Mouse (Mus musculus) heart, postnatal 14 days (tissue): ENCODE data around the gene Gatc. TPM values are rescaled to one million over a fixed set of nuclear protein-coding genes. Genes with fewer than 3 reads are reported as not detected.
"Not testable (repeated sequence)": the region's sequence is repeated elsewhere in the genome, so short reads cannot be mapped to it uniquely, and the experiment has no call there.

Experiments
- DNase-seq, 2 experiments: peaks; one replicate each; pipeline ENCODE4 v3.0.0; 2021 to 2022
- intact Hi-C: fragments of 180-260 bp; cut with DNase I; formaldehyde crosslinking; loops from one replicate; pipeline ENCODE4 v1.15.1; 2025
- total RNA-seq, 2 experiments: library from RNA; stranded (reverse); gene quantifications; 2 replicates each; pipeline ENCODE4 v1.2.3; 2021

Gatc gene
- total RNA-seq, 2 experiments from 2014 or later = 16.0 to 17.0 TPM

DNA sequence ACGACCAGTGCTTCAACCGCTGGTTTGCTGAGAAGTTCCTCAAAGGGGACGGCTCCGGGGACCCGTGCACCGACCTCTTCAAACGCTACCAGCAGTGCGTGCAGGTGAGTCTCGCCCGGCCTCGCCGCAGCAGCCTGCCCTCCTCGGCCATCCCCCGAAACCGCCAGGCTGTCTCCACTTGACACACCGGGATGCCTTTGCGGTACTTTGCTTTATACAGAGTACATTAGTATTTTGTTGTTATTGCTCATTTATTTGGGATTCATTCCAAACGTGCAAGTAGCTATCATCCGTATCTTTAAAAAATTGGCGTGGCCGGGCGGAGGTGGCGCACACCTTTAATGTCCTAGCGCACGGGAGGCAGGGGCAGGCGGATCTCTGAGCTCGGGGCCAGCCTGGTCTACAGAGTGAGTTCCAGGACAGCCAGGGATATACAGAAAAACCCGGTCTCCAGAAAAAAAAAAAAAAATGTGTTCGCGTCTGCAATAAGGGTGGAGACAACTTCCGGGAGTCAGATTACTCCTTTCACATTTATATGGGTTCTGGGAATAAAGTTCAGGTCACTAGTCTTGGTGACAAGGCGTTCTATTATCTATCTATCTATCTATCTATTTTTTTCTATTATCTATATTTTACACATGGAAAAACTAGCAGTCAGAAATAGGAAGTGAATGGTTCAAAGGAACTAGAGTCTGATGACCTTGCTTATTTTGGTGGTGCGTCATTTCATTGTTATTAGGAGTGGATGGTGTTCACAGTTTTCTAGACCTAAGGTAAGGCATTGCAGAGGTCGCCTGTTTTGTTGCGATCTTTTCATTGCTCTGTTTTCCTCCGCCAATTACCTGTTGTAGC lies 562 bp upstream of the Gatc start:
- no peak for DNase-seq
- intact Hi-C loops = loop anchor here (2.0 to 10.0 kb wide), 3 partner anchors 41 to 217 kb away; partner anchors contain the start of gene Dynll1

DNA sequence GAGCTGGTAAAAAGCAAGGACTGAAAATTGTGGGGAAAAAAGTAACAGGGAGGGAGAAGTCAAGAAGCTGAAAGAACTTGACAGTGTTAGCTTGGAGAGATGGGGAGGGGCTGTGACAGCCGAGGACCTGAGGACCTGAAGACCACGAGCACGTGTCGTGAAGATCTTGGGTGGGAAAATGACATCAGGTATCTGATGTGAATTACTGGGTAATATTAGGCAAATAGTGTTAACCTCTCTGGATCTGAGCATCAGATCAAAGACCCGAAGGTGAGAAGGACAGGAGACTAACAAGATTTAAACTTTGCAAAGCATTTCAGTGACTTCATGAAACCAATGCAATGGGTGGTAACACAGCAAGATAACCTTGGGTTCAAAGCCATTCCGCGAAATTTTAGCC lies 971 bp downstream of the Gatc start:
- no peak for DNase-seq
- intact Hi-C loops = loop anchor here (2.0 to 10.0 kb wide), 2 partner anchors 39 to 215 kb away; partner anchors contain the start of gene Dynll1

DNA sequence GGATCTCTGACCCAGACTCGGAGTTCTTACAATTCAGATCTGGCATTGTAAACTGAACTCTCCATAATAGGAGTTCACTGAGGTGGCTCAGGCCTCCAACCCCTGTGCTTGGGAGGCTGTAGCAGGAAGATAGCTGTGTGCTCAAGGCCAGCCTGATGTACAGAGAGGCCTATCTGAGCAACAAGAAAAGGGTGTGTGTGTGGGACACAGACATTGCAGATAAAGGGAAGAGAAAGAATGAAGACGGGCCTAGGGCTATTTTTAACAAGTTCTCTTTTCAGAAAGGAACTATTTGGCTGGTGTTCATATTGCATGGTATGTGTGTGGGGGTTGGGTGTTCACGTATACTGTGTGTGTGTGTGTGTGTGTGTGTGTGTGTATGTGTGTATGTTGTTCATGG lies 7.4 kb downstream of the Gatc start:
- DNase-seq = no peak
- intact Hi-C loops = no loop called here

DNA sequence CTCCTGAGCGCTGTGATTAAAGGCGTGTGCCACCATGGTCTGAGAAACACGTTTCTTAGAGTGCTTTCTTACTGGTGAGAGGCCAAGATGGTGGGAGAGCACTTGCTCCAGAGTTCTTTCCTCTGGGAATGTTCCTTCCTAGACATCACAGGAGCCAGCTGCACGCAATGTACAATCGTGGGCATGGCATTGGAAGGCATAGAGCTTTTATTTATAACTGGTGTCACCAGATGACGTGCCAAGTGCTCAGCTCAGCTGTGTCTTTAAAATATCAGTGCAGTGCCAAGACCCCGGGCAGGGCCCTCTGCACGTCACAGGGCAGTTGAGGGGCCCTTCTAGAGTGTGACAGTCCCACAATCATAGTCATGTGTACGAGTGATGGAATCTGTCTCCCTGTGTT lies 10.0 kb downstream of the Gatc start:
- intact Hi-C loops = no loop called here
- no peak for DNase-seq

DNA sequence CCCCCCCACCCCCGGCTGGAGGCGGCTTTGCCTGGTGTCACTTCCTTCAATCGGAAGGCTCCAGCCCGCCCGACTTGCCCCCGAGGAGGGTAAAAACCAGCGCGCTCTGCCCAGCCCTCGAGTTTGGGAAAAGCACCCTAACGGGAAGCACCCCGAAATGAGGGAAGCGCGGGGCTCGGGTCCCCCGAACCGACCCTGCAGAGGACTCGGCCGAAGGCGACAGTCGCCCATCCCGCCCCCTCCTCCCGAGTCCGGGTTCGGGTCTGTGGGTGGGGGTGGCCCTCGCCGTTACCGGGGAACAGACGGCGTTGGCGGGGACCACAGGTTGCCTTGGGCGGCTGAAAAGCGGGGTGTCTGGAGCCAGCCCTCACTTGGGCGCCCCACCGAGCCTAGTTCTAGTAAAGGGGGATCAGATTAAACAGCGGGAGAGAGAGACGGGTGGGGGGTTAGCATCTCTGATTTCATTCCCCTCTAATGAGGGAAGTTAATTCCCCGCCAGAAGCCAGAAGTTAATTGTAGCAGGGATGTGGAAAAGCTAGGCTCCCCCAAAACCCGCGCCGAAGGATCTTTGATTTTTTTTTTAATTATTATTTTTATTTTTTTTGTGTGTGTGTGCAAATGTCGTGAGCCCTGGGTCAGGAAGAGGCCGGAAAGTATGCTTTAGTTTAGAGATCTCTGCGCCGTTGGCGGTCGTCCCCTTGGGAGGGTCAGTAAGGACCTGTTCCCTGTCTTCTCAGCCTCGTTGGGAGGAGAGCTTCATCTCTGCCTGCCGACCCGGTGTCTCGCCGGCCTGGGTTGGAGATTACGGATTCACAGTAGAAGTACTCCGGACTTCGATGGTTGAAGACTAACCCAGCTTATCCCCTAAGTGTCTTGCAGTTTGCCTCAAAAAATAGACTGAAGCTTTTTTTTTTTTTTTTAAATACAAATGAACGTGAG lies 13.1 kb downstream of the Gatc start:
- DNase-seq = peak in 1 of 2 experiments; percentile 36
- intact Hi-C loops = loop anchor here (2.0 kb wide), 1 partner anchor 27 kb away; the partner anchor contains the start of gene Dynll1

DNA sequence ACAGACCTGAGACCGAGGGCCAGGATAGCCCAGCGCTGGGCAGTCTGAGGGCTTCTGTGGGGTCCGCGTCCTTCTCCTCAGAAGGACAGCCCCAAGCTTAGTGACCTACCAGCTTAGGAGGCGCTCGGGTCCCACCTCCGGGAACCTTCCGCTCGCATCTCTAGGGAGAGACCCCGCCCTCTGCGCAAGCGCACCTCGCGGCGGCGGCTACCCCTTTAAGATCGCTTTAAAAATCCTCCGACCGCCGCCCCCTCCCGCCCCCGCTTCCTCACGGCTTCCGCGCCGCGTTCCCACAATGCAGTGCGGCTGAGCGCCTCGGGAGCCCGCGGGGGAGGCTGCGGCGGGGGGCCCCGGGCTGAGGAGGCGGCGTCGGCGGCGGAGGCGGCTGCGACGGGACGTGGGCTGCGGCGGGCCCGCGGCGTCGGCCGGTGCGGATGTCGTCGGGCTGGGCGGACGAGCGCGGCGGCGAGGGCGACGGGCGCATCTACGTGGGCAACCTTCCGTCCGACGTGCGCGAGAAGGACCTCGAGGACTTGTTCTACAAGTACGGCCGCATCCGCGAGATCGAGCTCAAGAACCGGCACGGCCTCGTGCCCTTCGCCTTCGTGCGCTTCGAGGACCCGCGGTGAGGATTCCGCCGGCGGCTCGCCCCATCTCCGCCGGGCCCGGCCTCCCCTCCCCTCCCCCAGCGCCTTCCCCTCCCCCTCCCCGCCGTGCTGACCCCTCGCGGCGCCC lies 13.9 kb downstream of the Gatc start, which contains the start of gene Srsf9:
Gene Srsf9 (plus strand): TSS at position 303 of the 735 bp plus-strand sequence.
- peak; percentile 98 to 99 for DNase-seq
- intact Hi-C loops = loop anchor here (2.0 kb wide), 1 partner anchor 26 kb away; the partner anchor contains the start of gene Dynll1

DNA sequence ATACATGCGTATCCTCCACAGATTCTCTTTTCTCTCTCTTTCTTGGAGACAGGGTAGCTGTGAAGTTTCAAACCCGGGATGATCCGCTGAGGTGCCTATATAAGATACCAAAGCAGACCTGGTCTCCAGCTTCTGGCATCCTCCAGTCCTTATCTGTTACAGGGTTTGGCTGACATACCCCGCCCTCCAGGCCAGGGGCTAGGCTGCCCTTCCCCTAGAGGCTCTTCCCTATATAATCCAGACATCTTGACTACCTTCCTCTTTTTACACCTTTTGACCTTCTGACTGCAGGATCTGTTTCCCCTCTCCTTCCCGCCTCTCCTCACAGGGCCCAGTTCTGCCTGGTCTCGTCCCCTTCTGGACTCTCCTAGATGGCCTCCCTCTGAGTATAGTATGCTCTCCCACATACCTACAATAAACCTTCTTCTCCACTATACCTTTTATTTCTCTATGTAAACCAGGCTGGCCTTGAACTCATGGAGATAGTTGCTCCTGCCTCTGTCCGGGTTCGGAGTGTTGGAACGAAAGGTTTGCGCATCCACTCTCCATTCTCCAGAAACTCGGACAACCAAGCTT lies 14.6 kb downstream of the Gatc start:
- intact Hi-C loops = loop anchor here (2.0 kb wide), 1 partner anchor 26 kb away; the partner anchor contains the start of gene Dynll1
- DNase-seq = no peak

DNA sequence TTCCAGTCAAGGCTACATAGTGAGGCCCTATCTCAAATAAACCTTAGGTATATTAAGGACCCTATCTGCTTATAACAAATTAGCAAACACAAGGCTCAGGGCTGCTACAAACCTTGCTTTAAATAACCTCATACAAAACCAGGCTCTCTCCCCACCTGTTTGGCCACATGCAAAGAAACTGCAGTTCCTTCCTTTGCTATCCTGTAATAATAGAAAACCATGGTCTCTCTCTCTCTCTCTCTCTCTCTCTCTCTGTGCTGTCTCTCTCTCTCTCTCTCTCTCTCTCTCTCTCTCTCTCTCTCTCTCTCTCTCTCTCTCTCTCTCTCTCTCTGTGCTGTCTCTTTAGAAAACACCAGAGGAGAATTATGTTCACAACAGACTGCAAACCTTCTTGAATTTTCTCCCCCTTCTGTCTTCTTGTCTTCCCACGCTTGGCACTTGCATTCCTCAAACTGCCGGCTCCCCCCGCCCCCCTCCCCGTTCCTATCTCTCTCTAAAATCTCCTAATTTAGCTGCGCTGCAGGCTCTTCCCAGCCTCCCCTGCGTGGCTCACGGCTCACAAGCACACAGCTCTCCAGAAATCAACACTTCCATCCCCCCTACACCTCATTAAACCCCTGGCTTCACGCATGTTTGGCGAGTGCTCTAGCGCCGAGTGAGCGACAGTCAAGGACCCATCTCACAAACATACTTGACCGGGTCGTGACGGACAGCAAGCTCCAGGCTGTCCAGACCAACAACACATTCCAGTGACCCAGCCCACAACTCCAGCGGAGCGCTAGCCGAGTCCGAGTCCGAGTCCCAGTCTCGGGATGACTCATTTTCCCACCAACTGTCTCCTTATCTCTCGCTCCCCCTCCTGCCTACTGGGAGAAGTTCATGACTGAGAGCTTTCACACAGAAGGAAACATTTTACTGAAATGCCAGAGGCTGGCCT lies 21.7 kb downstream of the Gatc start:
- DNase-seq = peak; percentile 68 to 72
- intact Hi-C loops = no loop called here

DNA sequence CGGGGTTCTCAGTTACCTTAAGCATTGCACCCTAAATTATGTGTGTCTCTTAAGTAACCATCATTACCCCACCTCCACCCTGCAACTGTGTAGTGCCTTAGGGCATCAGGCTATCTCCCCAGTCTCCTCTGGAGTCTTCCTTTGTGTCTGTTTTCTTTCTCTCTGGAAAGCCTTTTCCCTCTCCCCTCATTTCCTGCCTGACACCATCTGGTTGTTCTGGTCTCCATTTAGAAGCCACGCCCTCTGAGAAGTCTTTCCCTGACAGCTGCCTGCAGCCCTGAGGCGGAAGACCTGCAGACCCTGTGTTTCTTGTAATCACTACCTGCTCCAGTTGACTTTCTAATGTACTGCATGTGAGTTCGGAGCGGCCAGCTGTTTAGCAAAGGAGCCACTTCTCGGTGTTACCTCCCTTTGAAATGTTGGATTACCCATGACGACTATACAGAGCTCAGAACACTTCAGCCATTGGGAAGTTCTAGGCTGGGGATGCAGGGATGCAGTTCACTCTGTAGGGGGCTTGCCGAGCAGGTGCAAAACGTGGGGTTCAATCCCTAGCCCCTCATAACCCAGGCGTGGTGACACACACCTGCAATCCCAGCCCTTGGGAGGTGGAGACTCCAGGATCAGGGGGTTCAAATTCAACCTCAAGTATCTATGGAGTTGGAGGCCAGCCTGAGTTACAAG lies 23.2 kb downstream of the Gatc start:
- peak in 1 of 2 experiments; percentile 25 for DNase-seq
- intact Hi-C loops = no loop called here

DNA sequence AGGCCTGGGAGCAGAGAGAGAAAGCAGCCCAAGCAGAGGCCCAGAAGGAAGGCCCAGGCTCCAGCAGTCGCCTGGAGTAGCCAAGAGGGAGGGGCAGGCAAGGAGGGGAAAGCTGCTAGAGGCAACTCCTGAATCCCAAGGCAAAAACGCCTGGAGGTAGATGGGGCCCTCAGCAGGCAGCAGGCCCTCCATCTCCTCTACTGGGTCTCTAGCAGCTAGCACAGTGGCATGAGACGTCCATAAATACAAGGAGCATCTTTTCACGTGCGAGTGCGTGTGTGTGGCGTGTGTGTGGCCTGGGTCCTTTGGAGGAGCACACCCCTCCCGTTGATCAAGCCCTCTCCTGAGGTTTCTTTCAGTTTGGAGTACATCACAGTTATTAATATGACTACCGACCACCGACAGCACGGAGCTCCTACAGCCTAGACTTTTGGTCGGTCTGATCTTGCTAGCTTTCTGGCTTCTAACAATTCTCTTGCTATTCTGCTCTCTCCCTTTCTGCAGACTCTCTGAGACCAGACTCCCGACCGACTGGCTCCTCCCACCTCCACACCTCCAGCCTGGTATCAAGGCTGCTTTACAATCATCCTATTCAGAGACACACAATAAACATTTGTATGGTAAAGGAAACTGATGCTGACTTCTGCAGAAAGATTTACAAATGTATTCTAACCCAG lies 23.9 kb downstream of the Gatc start:
- no peak for DNase-seq

DNA sequence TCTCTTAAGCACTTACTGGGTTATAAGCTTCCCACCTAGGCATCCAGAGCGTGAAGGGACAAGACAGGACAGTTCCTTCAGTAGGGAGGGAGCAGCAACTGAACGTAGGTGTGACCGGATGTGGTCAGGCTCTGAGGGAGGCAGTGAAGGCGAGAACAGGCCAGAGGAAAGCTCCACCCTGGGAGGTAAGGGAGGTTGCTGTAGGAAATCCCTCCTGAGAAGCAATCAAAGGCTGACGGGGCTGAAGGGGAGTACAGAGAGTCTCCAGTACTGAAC lies 27.4 kb downstream of the Gatc start:
- no peak for DNase-seq
- intact Hi-C loops = no loop called here

More for the DNA sequence above, 23.9 kb downstream of the Gatc start:
- intact Hi-C loops = no loop called here

DNA sequence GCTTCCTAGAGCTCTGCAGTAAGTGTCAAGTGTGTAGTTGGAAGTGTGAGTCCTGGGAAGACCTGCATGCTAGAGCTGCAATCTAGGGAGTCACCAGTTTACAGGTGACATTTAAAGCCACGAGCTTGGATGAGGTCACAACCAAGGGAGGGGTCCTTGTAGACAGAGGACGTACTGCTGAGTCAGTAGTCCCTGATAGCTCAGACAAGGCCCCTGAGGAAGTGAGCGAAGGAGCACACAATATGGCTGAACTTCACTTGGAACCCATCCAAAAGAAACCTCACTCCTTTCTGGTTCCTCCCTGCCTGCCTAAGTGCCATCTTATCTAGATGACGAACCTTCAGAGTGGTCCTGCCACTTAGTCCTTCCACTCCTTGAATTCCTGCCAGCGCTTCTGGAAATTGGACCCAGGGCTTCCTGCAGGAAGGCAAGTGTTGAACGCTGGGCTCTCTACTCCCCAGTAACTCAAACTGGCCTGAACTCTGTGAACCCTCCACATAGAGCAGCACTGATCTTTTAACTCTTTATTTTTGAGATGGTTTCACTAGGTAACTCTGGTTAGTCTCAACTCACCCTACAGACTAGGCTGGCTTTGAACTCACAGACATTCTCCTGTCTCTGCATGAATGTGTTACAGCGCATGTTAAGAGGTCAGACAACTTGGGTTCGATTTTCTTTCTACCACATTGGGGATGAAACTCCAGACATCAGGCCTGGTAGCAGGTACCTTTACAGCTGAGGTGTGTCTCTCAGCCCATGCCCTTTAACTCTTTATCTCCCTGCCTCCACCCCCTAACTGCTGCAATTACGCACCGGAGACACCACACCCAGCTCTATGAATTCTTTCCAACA lies 27.9 kb downstream of the Gatc start:
- intact Hi-C loops = no loop called here
- DNase-seq = no peak

DNA sequence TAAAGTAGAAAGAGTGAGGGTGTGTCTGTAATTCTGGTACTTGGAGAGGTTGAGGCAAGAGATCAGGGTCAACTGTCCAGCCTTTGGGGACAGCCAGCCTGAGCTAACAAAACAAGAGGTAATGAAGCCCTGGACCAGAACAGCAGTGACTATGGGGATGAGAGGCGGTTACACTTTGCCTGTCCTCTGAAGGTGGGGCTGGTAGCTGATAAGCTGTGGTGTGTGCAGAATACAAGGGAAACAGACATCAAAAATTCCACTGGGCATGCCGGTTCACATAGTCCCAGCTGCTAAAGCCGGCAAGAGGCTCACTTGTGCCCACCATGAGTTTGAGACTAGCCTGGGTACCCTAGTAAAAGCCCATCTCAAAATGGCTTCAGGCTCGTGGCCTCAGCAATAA lies 28.6 kb downstream of the Gatc start:
- DNase-seq = no peak
- intact Hi-C loops = no loop called here

DNA sequence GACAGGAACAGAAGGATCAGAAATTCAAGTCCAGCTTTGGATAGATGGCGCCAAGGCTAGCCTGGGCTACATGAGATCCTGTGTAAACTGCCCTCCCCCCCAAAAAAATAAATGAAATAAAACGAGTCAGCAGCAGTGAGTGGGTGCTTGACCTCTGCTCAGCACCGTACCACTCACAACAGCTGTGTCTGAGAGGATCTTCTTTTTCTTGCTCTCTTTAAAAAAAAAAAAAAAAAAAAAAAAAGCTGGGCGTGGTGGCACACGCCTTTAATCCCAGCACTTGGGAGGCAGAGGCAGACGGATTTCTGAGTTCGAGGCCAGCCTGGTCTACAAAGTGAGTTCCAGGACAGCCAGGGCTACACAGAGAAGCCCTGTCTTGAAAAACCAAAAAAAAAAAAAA lies 38.8 kb downstream of the Gatc start:
- intact Hi-C loops = loop anchor here (2.0 kb wide), 1 partner anchor 45 kb away; no protein-coding TSS in a partner anchor
- not testable (repeated sequence) for DNase-seq

DNA sequence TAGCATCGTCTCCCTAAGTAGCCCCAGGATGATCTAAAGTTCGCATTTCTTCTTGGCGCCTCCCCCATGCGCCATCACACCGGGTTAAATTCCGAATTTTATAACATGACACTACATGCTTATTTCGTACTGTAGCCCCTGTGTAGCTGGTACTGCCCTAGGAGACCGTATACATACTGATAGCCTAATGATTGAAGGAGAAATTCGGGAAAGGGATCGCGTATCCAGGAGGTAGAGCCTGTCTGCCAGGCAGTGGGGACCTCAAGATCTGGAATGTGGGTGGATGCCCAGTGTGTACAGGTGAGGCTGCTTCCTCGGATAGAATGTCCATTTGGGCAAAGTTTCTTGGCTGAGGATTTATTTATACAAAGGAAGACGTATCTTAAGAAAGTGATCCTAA lies 39.4 kb downstream of the Gatc start:
- intact Hi-C loops = loop anchor here (2.0 kb wide), 4 partner anchors 21 to 45 kb away; partner anchors contain the start of genes Gatc, Srsf9 and Triap1

DNA sequence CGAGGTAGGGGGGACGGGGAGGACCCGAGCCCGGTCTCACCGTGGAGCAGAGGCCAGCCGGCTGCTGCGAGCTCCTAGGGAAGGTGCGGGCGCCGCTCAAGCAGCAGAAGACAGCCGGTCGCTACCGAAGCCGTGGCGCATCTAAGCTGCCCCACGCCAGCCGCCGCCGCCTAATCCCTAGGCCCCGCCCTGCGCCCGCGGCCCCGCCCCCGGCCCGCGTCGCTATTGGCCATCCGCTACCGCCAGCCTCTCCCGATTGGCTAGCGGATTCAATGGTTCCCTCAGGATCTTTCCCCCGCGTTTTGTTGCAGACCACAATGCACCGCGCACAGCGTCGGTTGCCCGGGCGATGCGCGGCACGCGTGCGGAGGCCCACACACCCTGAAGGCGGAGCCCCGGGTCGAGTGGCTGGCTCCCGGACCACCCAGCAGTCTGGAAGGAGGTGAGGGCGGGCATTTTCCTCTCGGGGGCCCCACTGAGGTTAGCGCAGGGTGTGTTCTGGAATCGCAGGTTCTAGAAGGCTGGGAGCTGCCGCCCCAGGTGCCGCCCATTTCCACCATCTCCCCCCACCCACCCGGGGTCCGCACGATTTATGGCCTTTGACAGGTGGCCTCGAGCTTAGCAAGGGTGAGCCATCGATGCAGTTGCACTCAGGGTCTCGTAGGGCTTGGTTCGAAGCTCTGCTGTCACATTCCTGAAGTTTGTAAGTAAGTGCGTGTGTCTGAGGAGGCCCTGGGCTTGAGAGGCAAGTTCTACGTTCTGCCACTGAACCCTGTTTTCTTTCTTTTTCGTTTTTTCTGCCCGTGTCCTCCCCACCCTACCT lies 40.0 kb downstream of the Gatc start, which contains the start of gene Dynll1:
Gene Dynll1 (minus strand): TSS at position 208 of the 823 bp plus-strand sequence.
- peak; percentile 100 for DNase-seq
- intact Hi-C loops = loop anchor here (2.0 kb wide), 3 partner anchors 20 to 40 kb away; partner anchors contain the start of genes Gatc, Srsf9 and Triap1

More for the DNA sequence above, 39.4 kb downstream of the Gatc start:
- no peak for DNase-seq
